Mouse (Mus musculus) hindbrain, embryonic 15.5 days (tissue): ENCODE measurements around the gene Itga1. TPM values are rescaled to one million over a fixed set of nuclear protein-coding genes. Genes with fewer than 3 reads are reported as not detected.

Source experiments
- ATAC-seq: fragments of 200-750 bp; cut with Nextera tagmentation; 2 replicates; pipeline ENCODE4 v1.8.0; 2017; ENCODE audit warnings: low read depth, moderate number of reproducible peaks, moderate TSS enrichment; ENCODE audit not compliant: low FRiP score
- H3K27ac ChIP-seq: fragments of 300-500 bp; sonication (generic); replicated peaks from 2 replicates; pipeline ENCODE4 v1.5.1; 2015; ENCODE audit warnings: mild to moderate bottlenecking, inconsistent platforms
- H3K27me3 ChIP-seq: fragments of 300-500 bp; sonication (generic); 2 replicates; pipeline ENCODE4 v1.6.1; 2015; ENCODE audit warnings: control low read depth, inconsistent platforms
- H3K36me3 ChIP-seq: fragments of 300-500 bp; sonication (generic); 2 replicates; pipeline ENCODE4 v1.6.1; 2015; ENCODE audit warnings: control low read depth, inconsistent platforms
- H3K4me1 ChIP-seq: fragments of 300-500 bp; sonication (generic); replicated peaks from 2 replicates; pipeline ENCODE4 v1.6.1; 2015; ENCODE audit warnings: control low read depth, inconsistent platforms
- H3K4me2 ChIP-seq: fragments of 300-500 bp; sonication (generic); 2 replicates; pipeline ENCODE4 v1.6.1; 2015; ENCODE audit warnings: moderate library complexity, mild to moderate bottlenecking, inconsistent platforms
- H3K4me3 ChIP-seq: fragments of 300-500 bp; sonication (generic); 2 replicates; pipeline ENCODE4 v1.5.1; 2015; ENCODE audit warnings: mild to moderate bottlenecking, inconsistent platforms
- H3K9ac ChIP-seq: fragments of 300-500 bp; sonication (generic); 2 replicates; pipeline ENCODE4 v1.6.1; 2015; ENCODE audit warnings: inconsistent platforms
- H3K9me3 ChIP-seq: fragments of 300-500 bp; sonication (generic); 2 replicates; pipeline ENCODE4 v1.6.1; 2016; ENCODE audit warnings: control low read depth, inconsistent platforms
- WGBS: fragments of 180-500 bp; shearing (Covaris S2); methylation state at CpG from one replicate; pipeline ENCODE4 v1.1.7; 2015; 5-methylcytosine and 5-hydroxymethylcytosine counted together
- polyA plus RNA-seq: library from polyadenylated mRNA; unstranded; fragments of >200 nt; fragmentation: Nextera tagmentation; extraction: Ambion mirVana; gene quantifications from 2 replicates; pipeline ENCODE4 v1.2.1, GENCODE M21; 2015

Itga1 gene
- polyA plus RNA-seq, 1 experiment from 2014 or later, result 6.3 TPM

- ATAC-seq, result no peak
- H3K36me3 ChIP-seq, result no peaks in the 10 kb centered on the region
- no peaks in the 10 kb centered on the region for H3K4me1 ChIP-seq
- H3K9me3 ChIP-seq, result no peaks in the 10 kb centered on the region
- H3K4me3 ChIP-seq, result no peak overlapping the region
- H3K4me2 ChIP-seq, result no peak overlapping the region
- H3K27me3 ChIP-seq, result no peaks in the 10 kb centered on the region
- no peak overlapping the region for H3K27ac ChIP-seq
- H3K9ac ChIP-seq, result no peak overlapping the region
Observed at GRCm38 (mm10) chr13:114954516-114954915, 147.2 kb downstream of the Itga1 start.

GRCm38 (mm10) chr13:114933541-114933940 is 168.2 kb downstream of the Itga1 start:
- H3K4me1 ChIP-seq, result peaks cover 13% of the 10 kb centered on the region; the same call in 1 of the 2 replicates
- H3K36me3 ChIP-seq, result no peaks in the 10 kb centered on the region
- no peak overlapping the region for H3K4me2 ChIP-seq
- peaks cover 18% of the 10 kb centered on the region; the same call in 1 of the 2 replicates for H3K27me3 ChIP-seq
- ATAC-seq, result no peak
- no peak overlapping the region for H3K9ac ChIP-seq
- H3K9me3 ChIP-seq, result no peaks in the 10 kb centered on the region
- 92% methylated on average over 7 of the region's 7 CpGs for WGBS
- no peak overlapping the region for H3K27ac ChIP-seq
- no peak overlapping the region for H3K4me3 ChIP-seq

- WGBS, result 2% methylated on average over 28 of the region's 28 CpGs
- ATAC-seq, result peak; percentile 85
Observed at GRCm38 (mm10) chr13:114931775-114932294, 169.9 kb downstream of the Itga1 start, which contains the start of gene Itga2. Gene Itga2, minus strand, starts transcription at chr13:114932100.

GRCm38 (mm10) chr13:114930996-114931649 is 170.6 kb downstream of the Itga1 start:
- H3K4me3 ChIP-seq, result peak overlapping the region; percentile 39
- ATAC-seq, result peak; percentile 47; the same call in 1 of the 2 replicates
- H3K4me1 ChIP-seq, result peaks cover 13% of the 10 kb centered on the region; the same call in 1 of the 2 replicates
- WGBS, result under 1% methylated on average over 10 of the region's 10 CpGs
- H3K27me3 ChIP-seq, result peaks cover 18% of the 10 kb centered on the region; the same call in 1 of the 2 replicates
- no peak overlapping the region for H3K27ac ChIP-seq
- no peaks in the 10 kb centered on the region for H3K9me3 ChIP-seq
- peak overlapping the region; percentile 79 for H3K4me2 ChIP-seq
- peak overlapping the region; percentile 38 for H3K9ac ChIP-seq
- H3K36me3 ChIP-seq, result no peaks in the 10 kb centered on the region

More at GRCm38 (mm10) chr13:114931775-114932294, 169.9 kb downstream of the Itga1 start, which contains the start of gene Itga2:
- Histone ChIP-seq H3K9me3 (no peaks in the 10 kb centered on the region), H3K4me1 (peaks cover 13% of the 10 kb centered on the region; the same call in 1 of the 2 replicates), H3K27ac (no peak within 1 kb of the TSS), H3K4me2 (peak within 1 kb of the TSS; percentile 79), H3K36me3 (no peaks in the 10 kb centered on the region), H3K27me3 (peaks cover 18% of the 10 kb centered on the region; the same call in 1 of the 2 replicates), H3K9ac (peak within 1 kb of the TSS; percentile 38), H3K4me3 (peak within 1 kb of the TSS; percentile 39)

- H3K4me2 ChIP-seq, result no peak overlapping the region
- peaks cover 7% of the 10 kb centered on the region for H3K4me1 ChIP-seq
- no peaks in the 10 kb centered on the region for H3K27me3 ChIP-seq
- no peaks in the 10 kb centered on the region for H3K9me3 ChIP-seq
- H3K4me3 ChIP-seq, result no peak overlapping the region
- no peak overlapping the region for H3K27ac ChIP-seq
- 81% methylated on average over 1 of the region's 1 CpGs for WGBS
- H3K9ac ChIP-seq, result no peak overlapping the region
- ATAC-seq, result no peak
- H3K36me3 ChIP-seq, result no peaks in the 10 kb centered on the region
Observed at GRCm38 (mm10) chr13:114924785-114925184, 177.0 kb downstream of the Itga1 start.

GRCm38 (mm10) chr13:114923331-114923730 is 178.4 kb downstream of the Itga1 start:
- peak; percentile 91; the same call in 1 of the 2 replicates for ATAC-seq
- 14% methylated on average over 9 of the region's 9 CpGs for WGBS
- H3K9ac ChIP-seq, result no peak overlapping the region

GRCm38 (mm10) chr13:114915767-114916166 is 186.0 kb downstream of the Itga1 start:
- Histone ChIP-seq H3K36me3 (no peaks in the 10 kb centered on the region), H3K4me3 (no peak overlapping the region), H3K4me1 (no peaks in the 10 kb centered on the region), H3K4me2 (no peak overlapping the region), H3K27ac (no peak overlapping the region), H3K9ac (no peak overlapping the region), H3K27me3 (no peaks in the 10 kb centered on the region), H3K9me3 (no peaks in the 10 kb centered on the region)
- WGBS, result 62% methylated on average over 5 of the region's 5 CpGs
- ATAC-seq, result no peak

More at GRCm38 (mm10) chr13:114923331-114923730, 178.4 kb downstream of the Itga1 start:
- no peaks in the 10 kb centered on the region for H3K36me3 ChIP-seq
- H3K4me2 ChIP-seq, result peak overlapping the region; percentile 38
- no peak overlapping the region for H3K4me3 ChIP-seq
- no peaks in the 10 kb centered on the region for H3K9me3 ChIP-seq
- peaks cover 7% of the 10 kb centered on the region for H3K4me1 ChIP-seq
- H3K27me3 ChIP-seq, result no peaks in the 10 kb centered on the region
- peak overlapping the region; percentile 26; the same call in 1 of the 2 replicates for H3K27ac ChIP-seq

DNA sequence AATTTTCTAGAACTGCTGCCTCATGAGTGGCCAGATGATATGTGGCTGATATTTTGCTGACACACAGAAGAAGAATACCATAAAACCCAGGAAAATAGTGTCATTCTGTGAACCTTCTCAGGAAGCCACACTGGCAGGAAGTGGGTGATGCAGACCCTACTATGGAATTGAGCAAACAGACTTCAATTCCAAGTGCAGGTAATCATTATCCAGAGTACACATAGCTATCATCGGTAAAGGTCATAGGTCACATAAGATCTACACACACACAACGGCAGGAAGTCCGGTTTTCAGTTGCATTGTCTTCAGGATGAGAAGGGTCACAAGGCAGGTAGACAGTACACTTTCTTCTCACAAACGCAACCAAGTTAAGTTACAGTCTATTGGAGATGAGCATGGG is 186.8 kb downstream of the Itga1 start:
- no peak for ATAC-seq
- H3K9me3 ChIP-seq, result no peaks in the 10 kb centered on the region
- no peak overlapping the region for H3K4me3 ChIP-seq
- H3K9ac ChIP-seq, result no peak overlapping the region
- no peaks in the 10 kb centered on the region for H3K4me1 ChIP-seq
- 91% methylated on average over 4 of the region's 4 CpGs for WGBS
- H3K36me3 ChIP-seq, result no peaks in the 10 kb centered on the region
- H3K27ac ChIP-seq, result no peak overlapping the region
- no peak overlapping the region for H3K4me2 ChIP-seq
- H3K27me3 ChIP-seq, result no peaks in the 10 kb centered on the region

DNA sequence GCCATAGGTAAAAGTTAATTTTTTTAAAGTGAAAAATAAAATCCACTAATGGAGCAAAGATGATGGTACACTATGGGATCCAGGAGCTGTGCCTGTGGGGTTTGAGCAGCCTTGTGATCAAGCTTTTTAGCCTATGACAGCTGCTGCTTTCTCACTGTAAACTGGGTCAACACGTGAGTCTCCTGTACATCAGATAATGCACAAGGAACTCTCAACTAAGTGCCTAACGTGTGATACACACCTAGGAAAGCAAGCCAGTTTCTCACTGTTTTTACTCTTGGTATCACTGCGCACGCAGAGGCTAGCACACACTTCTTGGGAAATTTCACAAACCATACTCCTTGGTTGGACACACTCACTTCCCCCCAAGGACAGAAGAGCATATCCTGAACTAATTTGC is 187.2 kb downstream of the Itga1 start:
- no peaks in the 10 kb centered on the region for H3K36me3 ChIP-seq
- no peak overlapping the region for H3K4me3 ChIP-seq
- no peaks in the 10 kb centered on the region for H3K27me3 ChIP-seq
- H3K4me1 ChIP-seq, result no peaks in the 10 kb centered on the region
- H3K9ac ChIP-seq, result no peak overlapping the region
- H3K4me2 ChIP-seq, result no peak overlapping the region
- no peaks in the 10 kb centered on the region for H3K9me3 ChIP-seq
- ATAC-seq, result no peak
- no peak overlapping the region for H3K27ac ChIP-seq
- WGBS, result 91% methylated on average over 4 of the region's 4 CpGs

DNA sequence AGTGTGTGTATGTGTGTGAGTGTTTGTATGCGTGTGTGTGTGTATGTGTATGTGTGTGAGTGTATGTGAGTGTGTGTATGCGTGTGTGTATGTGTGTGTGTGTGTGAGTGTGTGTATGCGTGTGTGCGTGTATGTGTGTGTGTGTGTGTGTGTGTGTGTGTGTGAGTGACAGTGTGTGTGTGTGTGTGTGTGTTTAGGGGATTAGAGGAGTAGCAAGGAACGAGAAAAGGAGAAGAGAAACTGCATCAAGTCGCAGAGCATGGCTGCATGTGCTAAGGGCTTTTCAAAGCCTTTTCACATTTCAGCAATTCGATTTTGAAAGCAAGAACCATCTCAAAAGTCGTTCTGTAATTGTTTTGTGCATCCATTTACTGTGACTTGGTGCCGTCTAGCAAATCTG is 191.1 kb downstream of the Itga1 start:
- no peak overlapping the region for H3K4me2 ChIP-seq
- no peak overlapping the region for H3K4me3 ChIP-seq
- no peak for ATAC-seq
- 76% methylated on average over 9 of the region's 9 CpGs for WGBS
- H3K36me3 ChIP-seq, result no peaks in the 10 kb centered on the region
- no peaks in the 10 kb centered on the region for H3K27me3 ChIP-seq
- no peaks in the 10 kb centered on the region for H3K9me3 ChIP-seq
- H3K27ac ChIP-seq, result no peak overlapping the region
- H3K9ac ChIP-seq, result no peak overlapping the region
- no peaks in the 10 kb centered on the region for H3K4me1 ChIP-seq

DNA sequence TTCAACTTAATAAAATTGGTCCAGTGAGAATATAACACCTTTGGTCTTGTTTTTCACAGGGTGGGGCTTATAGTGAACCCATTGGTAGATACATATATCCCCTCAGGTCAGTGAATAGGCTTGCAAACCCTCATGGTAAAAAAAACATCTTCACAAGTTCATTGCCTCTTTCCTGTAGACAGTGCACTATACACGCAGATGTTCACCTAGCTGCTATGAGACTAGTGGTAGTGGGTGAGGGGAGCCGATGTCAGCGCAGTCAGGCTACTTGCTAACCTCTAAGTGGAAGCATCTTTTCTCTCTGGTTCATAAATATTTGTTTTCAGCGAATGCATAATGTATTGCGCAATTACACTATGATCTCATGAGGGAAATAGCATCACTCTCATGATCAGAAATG is 192.2 kb downstream of the Itga1 start:
- ATAC-seq, result no peak
- H3K9ac ChIP-seq, result no peak overlapping the region
- WGBS, result 86% methylated on average over 5 of the region's 5 CpGs
- H3K4me1 ChIP-seq, result no peaks in the 10 kb centered on the region
- H3K4me3 ChIP-seq, result no peak overlapping the region
- no peaks in the 10 kb centered on the region for H3K9me3 ChIP-seq
- no peaks in the 10 kb centered on the region for H3K27me3 ChIP-seq
- no peaks in the 10 kb centered on the region for H3K36me3 ChIP-seq
- no peak overlapping the region for H3K4me2 ChIP-seq
- no peak overlapping the region for H3K27ac ChIP-seq

GRCm38 (mm10) chr13:114907876-114908275 is 193.9 kb downstream of the Itga1 start:
- no peak overlapping the region for H3K9ac ChIP-seq
- H3K4me1 ChIP-seq, result no peaks in the 10 kb centered on the region
- WGBS, result 83% methylated on average over 4 of the region's 4 CpGs
- H3K36me3 ChIP-seq, result no peaks in the 10 kb centered on the region
- no peak overlapping the region for H3K4me2 ChIP-seq
- H3K27ac ChIP-seq, result no peak overlapping the region
- H3K9me3 ChIP-seq, result no peaks in the 10 kb centered on the region
- H3K4me3 ChIP-seq, result no peak overlapping the region
- H3K27me3 ChIP-seq, result no peaks in the 10 kb centered on the region
- no peak for ATAC-seq
